Mouse (Mus musculus) myocyte (in vitro differentiated cells): ENCODE data around the gene Frg2f1.

Source experiments
- CEBPB ChIP-seq: IDR thresholded peaks from 2 replicates; pipeline ENCODE4 v1.6.1; 2011; ENCODE audit warnings: mild to moderate bottlenecking, moderate library complexity; ENCODE audit not compliant: poor library complexity, insufficient read depth, severe bottlenecking
- E2F4 ChIP-seq: IDR thresholded peaks from one replicate; pipeline ENCODE4 v1.6.1; 2011; ENCODE audit warnings: mild to moderate bottlenecking, control low read depth, moderate library complexity; ENCODE audit not compliant: insufficient read depth
- MAX ChIP-seq: IDR thresholded peaks from one replicate; pipeline ENCODE4 v1.6.1; 2011; ENCODE audit warnings: low read depth, mild to moderate bottlenecking, control low read depth
- POLR2A ChIP-seq: IDR thresholded peaks from one replicate; pipeline ENCODE4 v1.6.1; 2011; ENCODE audit warnings: low read depth, mild to moderate bottlenecking, control low read depth, moderate library complexity; ENCODE audit not compliant: insufficient read length
- TCF12 ChIP-seq: IDR thresholded peaks from one replicate; pipeline ENCODE4 v1.6.1; 2011; ENCODE audit warnings: mild to moderate bottlenecking, control low read depth; ENCODE audit not compliant: poor library complexity, insufficient read depth, severe bottlenecking

GRCm38 (mm10) chr4:119539836-119540532 is 655 bp upstream of the Frg2f1 start:
- TF ChIP-seq POLR2A, result peak; percentile 56
- no peak for TF ChIP-seq CEBPB
- TF ChIP-seq TCF12, result no peak
- peak; percentile 80 for TF ChIP-seq MAX
- TF ChIP-seq E2F4, result no peak
